Mouse (Mus musculus) neural tube, embryonic 15.5 days (tissue): ENCODE measurements at regions not wholly inside any gene's neighbourhood (a gene's known extent, or its start where the extent isn't known, plus 50 kb on each side); places are given as distances from the start of the nearest gene placed in this dataset.

Experiments used
- ATAC-seq: fragments of 200-750 bp; cut with Nextera tagmentation; 2 replicates; pipeline ENCODE4 v1.8.0; 2017; ENCODE audit warnings: mild to moderate bottlenecking, moderate TSS enrichment, moderate library complexity; ENCODE audit not compliant: low FRiP score
- H3K27ac ChIP-seq: fragments of 300-500 bp; sonication (generic); replicated peaks from 2 replicates; pipeline ENCODE4 v1.5.1; 2015; ENCODE audit warnings: mild to moderate bottlenecking, inconsistent platforms
- H3K27me3 ChIP-seq: fragments of 300-500 bp; sonication (generic); replicated peaks from 2 replicates; pipeline ENCODE4 v1.6.1; 2015; ENCODE audit warnings: inconsistent platforms
- H3K36me3 ChIP-seq: fragments of 300-500 bp; sonication (generic); 2 replicates; pipeline ENCODE4 v1.6.1; 2015; ENCODE audit warnings: inconsistent platforms
- H3K4me1 ChIP-seq: fragments of 300-500 bp; sonication (generic); 2 replicates; pipeline ENCODE4 v1.6.1; 2015; ENCODE audit warnings: inconsistent platforms
- H3K4me2 ChIP-seq: fragments of 300-500 bp; sonication (generic); 2 replicates; pipeline ENCODE4 v1.6.1; 2015; ENCODE audit warnings: inconsistent platforms, mild to moderate bottlenecking, moderate library complexity
- H3K4me3 ChIP-seq: fragments of 300-500 bp; sonication (generic); replicated peaks from 2 replicates; pipeline ENCODE4 v1.5.1; 2015; ENCODE audit warnings: mild to moderate bottlenecking, inconsistent platforms
- H3K9ac ChIP-seq: fragments of 300-500 bp; sonication (generic); replicated peaks from 2 replicates; pipeline ENCODE4 v1.6.1; 2015; ENCODE audit warnings: mild to moderate bottlenecking, inconsistent platforms
- H3K9me3 ChIP-seq: fragments of 300-500 bp; sonication (generic); replicated peaks from 2 replicates; pipeline ENCODE4 v1.6.1; 2016; ENCODE audit warnings: inconsistent platforms
- WGBS: fragments of 180-500 bp; shearing (Covaris S2); methylation state at CpG from one replicate; pipeline ENCODE4 v1.1.7; 2015; ENCODE audit warnings: mixed read lengths; 5-methylcytosine and 5-hydroxymethylcytosine counted together

DNA sequence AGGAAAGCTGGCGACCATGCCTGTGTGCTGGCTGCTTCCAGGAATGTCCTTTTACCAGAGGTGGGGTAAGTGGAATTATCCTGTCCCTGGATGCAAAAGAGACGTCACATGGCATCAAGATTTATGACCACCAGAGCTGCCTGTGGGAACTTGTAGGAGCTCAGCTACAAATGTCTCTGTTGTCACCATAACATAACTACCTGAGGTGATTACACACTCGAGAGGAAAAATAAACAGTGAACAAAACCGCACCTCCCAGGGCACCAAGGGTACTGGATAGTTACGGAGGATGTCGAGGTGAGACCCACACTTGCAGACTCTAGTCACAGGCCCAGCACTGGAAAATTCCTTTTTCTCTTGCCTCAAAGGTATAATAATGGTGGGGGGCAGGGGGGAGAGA lies 185.1 kb upstream of the Foxq1 start:
- 45% methylated on average over 6 of the region's 6 CpGs for WGBS
- Histone ChIP-seq H3K4me3 (no peak overlapping the region), H3K9me3 (no peaks in the 10 kb centered on the region), H3K36me3 (no peaks in the 10 kb centered on the region), H3K4me2 (no peak overlapping the region), H3K27ac (no peak overlapping the region), H3K27me3 (no peaks in the 10 kb centered on the region), H3K9ac (no peak overlapping the region), H3K4me1 (0 out of 2 replicates have a peak, but pooled peaks cover 3% of the 10 kb centered on the region)
- ATAC-seq = no peak

DNA sequence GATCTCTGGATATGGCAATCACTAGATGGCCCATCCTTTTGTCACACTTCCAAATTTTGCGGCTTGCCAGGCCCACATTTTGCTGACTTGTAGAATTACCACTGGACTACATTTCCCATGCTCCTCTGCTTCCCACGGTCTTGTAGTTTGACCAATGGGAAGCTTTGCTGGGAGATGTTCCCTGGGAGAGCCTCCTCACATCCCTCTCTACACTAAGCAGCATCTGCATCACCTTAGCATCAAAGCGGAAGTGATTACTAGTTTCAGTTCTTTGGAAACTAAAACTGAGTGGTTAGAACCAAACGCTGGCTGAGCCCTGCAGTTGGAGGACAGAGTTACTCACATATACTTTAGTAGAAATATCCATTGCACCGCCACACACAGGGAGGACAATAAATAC lies 181.9 kb upstream of the Foxq1 start:
- Histone ChIP-seq H3K9me3 (no peaks in the 10 kb centered on the region), H3K36me3 (no peaks in the 10 kb centered on the region), H3K9ac (no peak overlapping the region), H3K4me1 (0 out of 2 replicates have a peak, but pooled peaks cover 3% of the 10 kb centered on the region), H3K27me3 (no peaks in the 10 kb centered on the region), H3K27ac (no peak overlapping the region), H3K4me2 (no peak overlapping the region), H3K4me3 (no peak overlapping the region)
- peak; percentile 85 for ATAC-seq
- WGBS = 59% methylated on average over 5 of the region's 5 CpGs

DNA sequence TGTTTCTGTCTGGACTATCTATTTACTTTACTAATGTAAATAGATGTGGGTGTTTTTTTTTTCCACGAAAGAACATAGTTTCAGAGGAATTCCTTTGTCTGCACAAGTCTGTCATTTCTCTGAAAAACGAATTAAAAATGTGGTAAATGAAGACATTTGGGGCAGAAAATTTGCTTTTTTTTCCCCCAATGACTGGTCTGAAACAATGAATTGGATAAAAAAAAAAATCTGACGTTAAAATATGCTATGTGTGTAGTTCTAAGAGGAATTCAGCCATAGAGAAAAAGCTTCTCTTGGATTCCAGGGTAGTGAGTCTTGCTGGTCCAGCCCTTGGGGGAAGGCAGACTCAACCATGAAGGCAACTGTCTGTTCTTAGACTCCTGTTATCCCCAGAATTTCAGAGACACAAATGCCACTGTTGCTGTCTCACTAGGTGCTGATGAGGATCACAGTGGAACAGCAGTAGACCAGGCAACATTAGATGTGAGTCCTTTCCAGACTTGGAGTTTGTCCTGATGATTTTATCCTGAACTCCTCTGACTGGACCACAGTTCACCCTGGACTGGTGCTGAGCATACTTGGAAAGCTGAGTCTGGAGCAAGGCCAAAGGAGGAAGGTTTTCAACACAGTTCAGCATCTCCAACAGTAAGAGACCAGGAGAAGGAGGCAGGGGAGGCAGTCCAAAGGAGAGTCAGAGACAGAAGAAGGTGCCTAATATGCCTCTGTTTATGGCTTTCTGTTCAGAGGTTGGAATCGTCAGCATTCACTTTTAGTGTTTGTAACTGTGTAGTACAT lies 162.3 kb upstream of the Foxq1 start:
- H3K27ac ChIP-seq = no peak overlapping the region
- no peaks in the 10 kb centered on the region for H3K27me3 ChIP-seq
- no peak overlapping the region for H3K4me3 ChIP-seq
- WGBS = 72% methylated on average over 4 of the region's 4 CpGs
- no peaks in the 10 kb centered on the region for H3K36me3 ChIP-seq
- no peak overlapping the region for H3K4me2 ChIP-seq
- no peaks in the 10 kb centered on the region for H3K4me1 ChIP-seq
- H3K9ac ChIP-seq = no peak overlapping the region
- ATAC-seq = no peak
- no peaks in the 10 kb centered on the region for H3K9me3 ChIP-seq

DNA sequence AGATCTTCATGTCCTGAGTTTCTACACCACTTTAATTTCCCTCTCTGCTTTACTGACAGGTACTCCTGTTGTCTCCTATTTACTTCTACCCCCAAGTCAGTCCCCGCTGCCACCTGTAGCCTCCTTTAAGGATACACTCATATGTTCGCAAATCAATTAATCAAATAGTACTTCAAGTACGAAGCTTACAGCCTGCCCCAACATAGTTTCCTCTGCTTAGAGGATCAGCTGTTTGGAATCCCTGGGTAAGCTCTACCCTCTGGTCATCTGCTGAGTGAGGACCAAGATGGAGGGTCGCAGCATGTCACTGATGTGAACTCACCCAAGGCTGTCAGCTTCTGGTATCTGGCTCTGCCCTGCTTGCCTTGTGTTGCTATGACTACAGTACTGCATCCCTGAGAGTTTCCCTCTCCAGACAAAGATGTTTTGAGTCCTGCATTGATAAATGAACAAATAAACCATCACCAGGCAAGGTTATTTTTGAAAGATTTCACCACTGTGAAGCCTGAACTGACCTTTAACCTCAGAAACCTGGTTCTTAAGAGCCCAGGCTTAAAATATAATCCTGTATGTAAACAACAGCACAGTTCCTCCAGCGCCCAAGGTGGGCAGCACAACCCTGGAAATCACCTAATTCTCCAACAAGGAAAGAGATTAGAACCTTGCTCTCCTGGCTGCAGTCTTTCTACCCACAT lies 159.6 kb upstream of the Foxq1 start:
- Histone ChIP-seq H3K36me3 (no peaks in the 10 kb centered on the region), H3K27me3 (no peaks in the 10 kb centered on the region), H3K4me2 (no peak overlapping the region), H3K9me3 (no peaks in the 10 kb centered on the region), H3K4me3 (no peak overlapping the region), H3K4me1 (no peaks in the 10 kb centered on the region), H3K9ac (no peak overlapping the region), H3K27ac (no peak overlapping the region)
- ATAC-seq = no peak
- WGBS = 79% methylated on average over 5 of the region's 5 CpGs

DNA sequence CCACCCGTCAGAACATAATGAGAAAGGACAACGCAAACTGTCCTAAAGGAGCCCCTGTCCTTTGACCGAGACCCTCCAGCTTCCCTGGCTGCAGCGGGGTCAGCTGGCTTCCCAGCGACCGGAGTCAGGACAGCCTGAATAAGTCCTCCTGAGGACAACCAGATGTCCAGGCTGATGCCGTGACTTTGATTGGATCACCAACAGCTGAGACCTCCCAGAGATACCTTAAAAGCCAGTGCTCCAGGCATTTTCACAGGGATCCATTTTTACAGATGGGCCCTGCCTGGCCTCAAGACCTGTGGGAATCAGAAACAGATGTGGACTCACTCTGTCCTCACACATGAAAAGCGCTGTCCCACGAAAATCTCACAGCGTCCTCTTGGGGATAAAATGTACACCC lies 158.7 kb upstream of the Foxq1 start:
- Histone ChIP-seq H3K36me3 (no peaks in the 10 kb centered on the region), H3K4me1 (no peaks in the 10 kb centered on the region), H3K27ac (no peak overlapping the region), H3K4me2 (no peak overlapping the region), H3K9me3 (no peaks in the 10 kb centered on the region), H3K27me3 (no peaks in the 10 kb centered on the region), H3K4me3 (no peak overlapping the region), H3K9ac (no peak overlapping the region)
- no peak for ATAC-seq
- 75% methylated on average over 10 of the region's 10 CpGs for WGBS

DNA sequence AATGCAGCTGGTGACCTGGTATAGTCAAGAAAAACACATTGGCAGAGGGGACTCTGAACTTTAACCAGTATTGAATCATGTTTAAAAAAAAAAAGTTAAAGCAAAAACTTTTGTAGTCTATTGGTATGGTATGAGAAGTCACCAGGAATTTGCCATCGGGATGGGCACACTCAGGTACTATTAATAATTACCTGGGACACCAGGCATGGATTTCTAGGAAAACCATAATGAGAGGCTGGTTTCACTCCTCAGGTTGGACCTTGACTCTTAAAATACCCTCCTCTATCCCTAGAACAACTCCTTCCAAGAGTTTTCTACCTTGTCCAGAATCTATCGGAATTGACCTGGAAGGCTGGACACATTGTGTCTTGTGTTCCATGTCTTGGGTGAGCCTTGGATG lies 155.5 kb upstream of the Foxq1 start:
- WGBS = 99% methylated on average over 2 of the region's 2 CpGs
- ATAC-seq = no peak
- no peaks in the 10 kb centered on the region for H3K9me3 ChIP-seq

DNA sequence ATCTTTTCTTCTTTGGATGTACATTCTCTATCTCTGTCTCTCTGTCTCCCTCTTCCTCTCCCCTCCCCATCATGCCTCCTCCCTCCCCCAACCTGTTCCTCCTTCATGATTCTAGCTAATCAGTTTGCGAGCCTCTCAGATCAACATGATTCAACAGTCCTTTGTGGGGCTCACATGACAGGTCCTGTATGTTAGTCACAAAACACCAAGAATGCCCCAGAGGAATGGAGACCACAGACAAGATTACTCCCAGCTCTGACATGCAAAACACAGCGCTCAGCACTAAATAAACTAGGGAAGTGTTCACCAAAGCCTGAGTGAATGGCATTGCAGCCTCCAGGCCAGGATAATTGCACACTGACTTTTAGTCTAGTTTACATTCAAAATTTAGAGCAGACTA lies 150.6 kb upstream of the Foxq1 start:
- H3K36me3 ChIP-seq = no peaks in the 10 kb centered on the region
- no peak for ATAC-seq
- no peaks in the 10 kb centered on the region for H3K27me3 ChIP-seq
- H3K4me3 ChIP-seq = no peak overlapping the region
- H3K27ac ChIP-seq = no peak overlapping the region
- no peak overlapping the region for H3K4me2 ChIP-seq
- H3K9ac ChIP-seq = no peak overlapping the region
- 90% methylated on average over 2 of the region's 2 CpGs for WGBS
- H3K4me1 ChIP-seq = peaks cover 6% of the 10 kb centered on the region; the same call in 1 of the 2 replicates
- no peaks in the 10 kb centered on the region for H3K9me3 ChIP-seq

More for the DNA sequence above, 155.5 kb upstream of the Foxq1 start:
- Histone ChIP-seq H3K36me3 (no peaks in the 10 kb centered on the region), H3K4me1 (no peaks in the 10 kb centered on the region), H3K27me3 (no peaks in the 10 kb centered on the region), H3K4me3 (no peak overlapping the region), H3K4me2 (no peak overlapping the region), H3K9ac (no peak overlapping the region), H3K27ac (no peak overlapping the region)

DNA sequence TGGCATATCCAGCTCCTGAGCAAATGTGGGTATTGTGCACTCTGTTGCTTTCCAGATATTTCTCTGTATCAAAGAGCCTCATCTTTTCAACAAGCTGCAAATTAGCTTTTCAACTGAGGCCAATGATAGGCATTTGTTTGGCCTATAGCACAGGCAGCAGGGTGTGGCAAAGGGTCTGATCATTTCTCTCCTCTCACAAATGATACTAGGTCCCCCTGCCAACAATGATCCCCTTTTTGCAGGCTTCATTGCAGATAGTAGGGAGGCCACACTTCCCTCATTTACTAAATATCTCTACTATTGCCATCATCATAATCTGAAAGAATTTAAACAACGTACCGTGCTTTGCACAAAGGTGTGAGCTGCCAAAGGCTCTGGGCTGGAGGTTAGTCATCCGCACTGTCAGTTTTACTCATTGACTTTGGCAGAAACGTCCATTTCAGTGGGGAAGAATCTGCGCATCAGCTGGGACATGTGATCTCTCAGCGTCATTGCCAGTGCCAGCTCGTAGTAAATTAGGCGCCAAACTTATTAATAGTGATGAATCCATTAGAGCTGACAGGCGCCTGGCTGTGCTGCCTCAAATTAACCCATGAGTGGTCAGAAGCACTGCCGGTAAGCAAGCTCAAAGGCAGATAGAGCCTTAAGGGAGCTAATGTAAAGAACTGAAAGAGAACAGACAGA lies 147.4 kb upstream of the Foxq1 start:
- 33% methylated on average over 10 of the region's 10 CpGs for WGBS
- Histone ChIP-seq H3K9ac (0 out of 2 replicates have a peak overlapping the region, but pooled peaks have one; percentile 0), H3K27ac (peak overlapping the region; percentile 13; the same call in 1 of the 2 replicates), H3K4me2 (peak overlapping the region; percentile 41), H3K27me3 (no peaks in the 10 kb centered on the region), H3K36me3 (no peaks in the 10 kb centered on the region), H3K4me1 (peaks cover 6% of the 10 kb centered on the region; the same call in 1 of the 2 replicates), H3K9me3 (no peaks in the 10 kb centered on the region), H3K4me3 (0 out of 2 replicates have a peak overlapping the region, but pooled peaks have one; percentile 4)
- ATAC-seq = peak; percentile 86

DNA sequence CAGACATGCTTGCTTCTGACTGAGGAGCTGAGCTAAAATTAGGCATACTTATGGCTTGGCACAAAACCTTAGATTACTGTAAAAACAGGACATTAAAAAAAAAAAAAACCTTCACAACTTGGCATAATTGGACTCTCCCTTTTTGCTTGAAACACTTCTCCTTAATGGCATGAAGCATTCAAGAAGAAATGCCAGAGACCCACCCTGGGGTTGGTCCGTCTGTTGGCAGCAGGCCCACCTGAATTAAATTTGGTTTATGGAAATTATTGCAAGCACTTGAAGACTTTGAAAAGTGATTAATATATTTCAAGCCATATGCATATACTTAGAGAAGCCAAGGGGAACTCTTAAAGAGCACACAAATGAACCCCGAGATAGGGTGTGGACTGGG lies 146.8 kb upstream of the Foxq1 start:
- Histone ChIP-seq H3K4me1 (peaks cover 6% of the 10 kb centered on the region; the same call in 1 of the 2 replicates), H3K27ac (no peak overlapping the region), H3K4me3 (0 out of 2 replicates have a peak overlapping the region, but pooled peaks have one; percentile 4), H3K9ac (no peak overlapping the region), H3K4me2 (peak overlapping the region; percentile 41), H3K27me3 (no peaks in the 10 kb centered on the region), H3K36me3 (no peaks in the 10 kb centered on the region), H3K9me3 (no peaks in the 10 kb centered on the region)
- WGBS = 65% methylated on average over 2 of the region's 2 CpGs
- no peak for ATAC-seq

DNA sequence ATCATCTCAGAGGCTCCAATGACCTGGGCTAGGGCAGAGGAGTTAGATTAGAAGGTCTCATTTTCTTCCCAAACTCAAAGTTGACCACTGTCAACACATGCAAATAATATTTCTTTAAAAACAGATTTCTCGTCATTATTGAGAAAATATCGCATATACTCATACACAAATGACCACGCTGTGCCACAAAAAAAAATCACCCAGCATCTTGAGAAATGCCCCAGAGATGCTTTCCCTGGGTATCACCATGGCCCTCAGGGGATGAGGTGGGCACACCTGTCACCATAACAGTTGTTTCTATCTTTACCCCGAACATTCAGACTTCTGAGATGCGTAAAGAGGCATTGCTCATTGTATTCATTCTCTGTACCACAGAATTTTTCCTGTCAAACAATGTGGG lies 134.4 kb upstream of the Foxq1 start:
- H3K27ac ChIP-seq = no peak overlapping the region
- H3K4me3 ChIP-seq = no peak overlapping the region
- H3K9ac ChIP-seq = no peak overlapping the region
- H3K9me3 ChIP-seq = no peaks in the 10 kb centered on the region
- H3K4me2 ChIP-seq = no peak overlapping the region
- no peaks in the 10 kb centered on the region for H3K4me1 ChIP-seq
- no peak for ATAC-seq
- no peaks in the 10 kb centered on the region for H3K36me3 ChIP-seq
- no peaks in the 10 kb centered on the region for H3K27me3 ChIP-seq
- WGBS = 92% methylated on average over 5 of the region's 5 CpGs

DNA sequence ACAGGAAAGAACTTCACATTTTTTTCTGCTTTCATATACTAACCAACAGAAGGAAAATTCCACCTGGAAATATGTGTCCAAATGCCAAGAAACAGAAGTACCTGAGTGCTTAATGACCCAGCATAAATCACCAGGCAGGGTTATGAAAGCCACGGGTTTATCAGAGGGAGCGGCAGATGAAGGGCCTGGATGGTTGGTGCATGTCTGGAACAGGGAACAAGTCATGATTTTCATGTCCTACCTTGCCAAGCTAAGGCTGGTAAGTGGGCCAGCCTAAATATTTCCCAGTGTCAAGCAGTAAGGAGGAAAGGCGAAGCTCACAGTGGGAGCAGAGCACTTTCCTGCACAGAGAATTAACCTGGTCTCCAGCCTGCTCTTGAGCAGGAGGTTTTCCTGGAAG lies 132.3 kb upstream of the Foxq1 start:
- H3K4me2 ChIP-seq = no peak overlapping the region
- WGBS = 80% methylated on average over 3 of the region's 3 CpGs
- H3K4me1 ChIP-seq = no peaks in the 10 kb centered on the region
- H3K36me3 ChIP-seq = no peaks in the 10 kb centered on the region
- no peak overlapping the region for H3K27ac ChIP-seq
- no peak overlapping the region for H3K4me3 ChIP-seq
- no peak for ATAC-seq
- H3K27me3 ChIP-seq = no peaks in the 10 kb centered on the region
- H3K9me3 ChIP-seq = no peaks in the 10 kb centered on the region
- no peak overlapping the region for H3K9ac ChIP-seq
